Mouse (Mus musculus) lung, embryonic 14.5 days (tissue): ENCODE data around the gene Sptbn1. TPM values are rescaled to one million over a fixed set of nuclear protein-coding genes. Genes with fewer than 3 reads are reported as not detected.

Source experiments
- ATAC-seq: fragments of 200-750 bp; cut with Nextera tagmentation; 2 replicates; pipeline ENCODE4 v1.8.0; 2017; ENCODE audit warnings: mild to moderate bottlenecking, moderate TSS enrichment, moderate library complexity; ENCODE audit not compliant: insufficient read depth
- DNase-seq: peaks from one replicate; pipeline ENCODE4 v3.0.0-alpha.2; 2015
- H3K27ac ChIP-seq: fragments of 300-500 bp; sonication (generic); 2 replicates; pipeline ENCODE4 v1.5.1; 2014; ENCODE audit warnings: low read depth, mild to moderate bottlenecking, moderate library complexity
- H3K27me3 ChIP-seq: fragments of 300-500 bp; sonication (generic); 2 replicates; pipeline ENCODE4 v1.6.1; 2014; ENCODE audit warnings: low read length, control low read depth; ENCODE audit not compliant: insufficient read depth
- H3K36me3 ChIP-seq: fragments of 300-500 bp; sonication (generic); 2 replicates; pipeline ENCODE4 v1.6.1; 2014; ENCODE audit warnings: control low read depth; ENCODE audit not compliant: insufficient read depth
- H3K4me1 ChIP-seq: fragments of 300-500 bp; sonication (generic); 2 replicates; pipeline ENCODE4 v1.6.1; 2014; ENCODE audit warnings: antibody characterized with exemption, control low read depth; ENCODE audit not compliant: insufficient read depth
- H3K4me2 ChIP-seq: fragments of 300-500 bp; sonication (generic); 2 replicates; pipeline ENCODE4 v1.6.1; 2014; ENCODE audit warnings: mild to moderate bottlenecking
- H3K4me3 ChIP-seq: fragments of 300-500 bp; sonication (generic); 2 replicates; pipeline ENCODE4 v1.5.1; 2014; ENCODE audit warnings: low read depth, low read length
- H3K9ac ChIP-seq: fragments of 300-500 bp; sonication (generic); 2 replicates; pipeline ENCODE4 v1.6.1; 2014
- H3K9me3 ChIP-seq: fragments of 300-500 bp; sonication (generic); 2 replicates; pipeline ENCODE4 v1.6.1; 2016; ENCODE audit warnings: low read depth, low read length, control low read depth
- CTCF ChIP-seq: IDR thresholded peaks from 2 replicates; pipeline ENCODE4 v1.5.1; 2016; ENCODE audit warnings: antibody characterized with exemption, low read depth
- WGBS: fragments of 180-500 bp; shearing (Covaris S2); extraction: QIAGEN DNeasy Blood & Tissue Kit; methylation state at CpG from one replicate; pipeline ENCODE4 v1.1.7; 2014; 5-methylcytosine and 5-hydroxymethylcytosine counted together
- polyA plus RNA-seq: library from polyadenylated mRNA; unstranded; fragments of >200 nt; fragmentation: Nextera tagmentation; extraction: Ambion mirVana; gene quantifications from 2 replicates; pipeline ENCODE4 v1.2.1, GENCODE M21; 2014

Sptbn1 gene
- polyA plus RNA-seq, 1 experiment from 2014 or later: 168 TPM

- H3K9me3 ChIP-seq: no peaks in the 10 kb centered on the region
- DNase-seq: no peak
- no peak for TF ChIP-seq CTCF
- H3K4me1 ChIP-seq: no peaks in the 10 kb centered on the region
- no peak for ATAC-seq
- no peak overlapping the region for H3K9ac ChIP-seq
- H3K4me3 ChIP-seq: no peak overlapping the region
- 69% methylated on average over 4 of the region's 4 CpGs for WGBS
- no peak overlapping the region for H3K27ac ChIP-seq
- H3K36me3 ChIP-seq: peaks cover 90% of the 10 kb centered on the region
- no peaks in the 10 kb centered on the region for H3K27me3 ChIP-seq
- H3K4me2 ChIP-seq: no peak overlapping the region
Observed at GRCm38 (mm10) chr11:30131640-30132039, 136.3 kb downstream of the Sptbn1 start.

- WGBS: 83% methylated on average over 7 of the region's 7 CpGs
- Histone ChIP-seq H3K9ac (no peak overlapping the region), H3K9me3 (no peaks in the 10 kb centered on the region), H3K4me3 (no peak overlapping the region), H3K4me2 (no peak overlapping the region), H3K27ac (no peak overlapping the region), H3K36me3 (peaks cover 91% of the 10 kb centered on the region), H3K4me1 (no peaks in the 10 kb centered on the region), H3K27me3 (no peaks in the 10 kb centered on the region)
- DNase-seq (no peak), ATAC-seq (no peak)
- TF ChIP-seq CTCF: no peak
Observed at GRCm38 (mm10) chr11:30129339-30129738, 138.6 kb downstream of the Sptbn1 start.

GRCm38 (mm10) chr11:30126840-30127239 is 141.1 kb downstream of the Sptbn1 start:
- H3K9ac ChIP-seq: no peak overlapping the region
- H3K36me3 ChIP-seq: peaks cover 92% of the 10 kb centered on the region
- H3K9me3 ChIP-seq: no peaks in the 10 kb centered on the region
- H3K27me3 ChIP-seq: no peaks in the 10 kb centered on the region
- ATAC-seq (no peak), DNase-seq (no peak)
- no peak overlapping the region for H3K4me2 ChIP-seq
- 94% methylated on average over 1 of the region's 1 CpGs for WGBS
- no peak for TF ChIP-seq CTCF
- no peaks in the 10 kb centered on the region for H3K4me1 ChIP-seq
- H3K27ac ChIP-seq: no peak overlapping the region
- H3K4me3 ChIP-seq: no peak overlapping the region

GRCm38 (mm10) chr11:30118038-30118437 is 149.9 kb downstream of the Sptbn1 start:
- Histone ChIP-seq H3K9me3 (no peaks in the 10 kb centered on the region), H3K4me3 (no peak overlapping the region)

GRCm38 (mm10) chr11:30113631-30114030 is 154.3 kb downstream of the Sptbn1 start:
- Histone ChIP-seq H3K9ac (no peak overlapping the region), H3K4me2 (no peak overlapping the region), H3K27ac (no peak overlapping the region), H3K36me3 (peaks cover 98% of the 10 kb centered on the region), H3K27me3 (no peaks in the 10 kb centered on the region), H3K4me3 (no peak overlapping the region), H3K4me1 (no peaks in the 10 kb centered on the region), H3K9me3 (no peaks in the 10 kb centered on the region)
- DNase-seq: no peak
- ATAC-seq: no peak
- WGBS: 89% methylated on average over 2 of the region's 2 CpGs
- no peak for TF ChIP-seq CTCF

More at GRCm38 (mm10) chr11:30118038-30118437, 149.9 kb downstream of the Sptbn1 start:
- Histone ChIP-seq H3K4me1 (no peaks in the 10 kb centered on the region), H3K27ac (no peak overlapping the region), H3K27me3 (no peaks in the 10 kb centered on the region), H3K36me3 (peaks cover 98% of the 10 kb centered on the region), H3K4me2 (no peak overlapping the region), H3K9ac (no peak overlapping the region)
- ATAC-seq: no peak
- 90% methylated on average over 4 of the region's 4 CpGs for WGBS
- no peak for DNase-seq
- no peak for TF ChIP-seq CTCF

- WGBS: 95% methylated on average over 7 of the region's 7 CpGs
- Histone ChIP-seq H3K4me1 (no peaks in the 10 kb centered on the region), H3K27me3 (no peaks in the 10 kb centered on the region), H3K9ac (no peak overlapping the region), H3K9me3 (no peaks in the 10 kb centered on the region), H3K4me2 (no peak overlapping the region), H3K4me3 (no peak overlapping the region), H3K36me3 (peaks cover 92% of the 10 kb centered on the region), H3K27ac (no peak overlapping the region)
- no peak for ATAC-seq
- DNase-seq: no peak
- TF ChIP-seq CTCF: no peak
Observed at GRCm38 (mm10) chr11:30110634-30111033, 157.3 kb downstream of the Sptbn1 start.

- WGBS: 90% methylated on average over 10 of the region's 10 CpGs
- Histone ChIP-seq H3K36me3 (peaks cover 93% of the 10 kb centered on the region), H3K4me2 (no peak overlapping the region), H3K9ac (no peak overlapping the region), H3K4me1 (no peaks in the 10 kb centered on the region), H3K27ac (no peak overlapping the region), H3K9me3 (no peaks in the 10 kb centered on the region), H3K4me3 (no peak overlapping the region), H3K27me3 (no peaks in the 10 kb centered on the region)
- ATAC-seq (no peak), DNase-seq (no peak)
- TF ChIP-seq CTCF: no peak
Observed at GRCm38 (mm10) chr11:30104177-30104576, 163.8 kb downstream of the Sptbn1 start.

- ATAC-seq (no peak), DNase-seq (no peak)
- H3K4me3 ChIP-seq: no peak overlapping the region
- no peaks in the 10 kb centered on the region for H3K4me1 ChIP-seq
- H3K4me2 ChIP-seq: no peak overlapping the region
- H3K27me3 ChIP-seq: no peaks in the 10 kb centered on the region
- WGBS: 83% methylated on average over 2 of the region's 2 CpGs
- no peaks in the 10 kb centered on the region for H3K9me3 ChIP-seq
- H3K27ac ChIP-seq: no peak overlapping the region
- no peak for TF ChIP-seq CTCF
- no peak overlapping the region for H3K9ac ChIP-seq
- peaks cover 91% of the 10 kb centered on the region for H3K36me3 ChIP-seq
Observed at GRCm38 (mm10) chr11:30102594-30102993, 165.4 kb downstream of the Sptbn1 start.
